Mouse (Mus musculus): ENCODE measurements around the gene 1700012B07Rik. TPM values are rescaled to one million over a fixed set of nuclear protein-coding genes. Genes with fewer than 3 reads are reported as not detected.

The 1700012B07Rik gene
- polyA plus RNA-seq, 1 experiment = not detected

- Histone ChIP-seq H3K4me3 (replicated peaks) (no peak overlapping the region), H3K27me3 (ENCODE audit: control insufficient read depth) (no peaks in the 10 kb centered on the region), H3K36me3 (ENCODE audit: control insufficient read depth) (no peaks in the 10 kb centered on the region), H3K9me3 (ENCODE audit: control insufficient read depth, low read length) (no peaks in the 10 kb centered on the region), H3K4me1 (ENCODE audit: control insufficient read depth) (no peaks in the 10 kb centered on the region)
- no peak for TF ChIP-seq GATA1 (IDR thresholded peaks at IDR 0.05; ENCODE audit: low read length)
- TF ChIP-seq TAL1 (IDR thresholded peaks at IDR 0.05; ENCODE audit: low read length) = no peak
Measured at GRCm38 (mm10) chr11:109785392-109785791, 42.5 kb downstream of the 1700012B07Rik start.

GRCm38 (mm10) chr11:109771381-109771780 is 56.5 kb downstream of the 1700012B07Rik start:
- H3K36me3 ChIP-seq (ENCODE audit: control insufficient read depth) = no peaks in the 10 kb centered on the region
- no peak for TF ChIP-seq GATA1 (IDR thresholded peaks at IDR 0.05; ENCODE audit: low read length)
- no peak for TF ChIP-seq TAL1 (IDR thresholded peaks at IDR 0.05; ENCODE audit: low read length)
- peaks cover 6% of the 10 kb centered on the region for H3K9me3 ChIP-seq (ENCODE audit: control insufficient read depth, low read length)
- H3K4me1 ChIP-seq (ENCODE audit: control insufficient read depth) = no peaks in the 10 kb centered on the region
- no peak overlapping the region for H3K4me3 ChIP-seq (replicated peaks)
- H3K27me3 ChIP-seq (ENCODE audit: control insufficient read depth) = no peaks in the 10 kb centered on the region

DNA sequence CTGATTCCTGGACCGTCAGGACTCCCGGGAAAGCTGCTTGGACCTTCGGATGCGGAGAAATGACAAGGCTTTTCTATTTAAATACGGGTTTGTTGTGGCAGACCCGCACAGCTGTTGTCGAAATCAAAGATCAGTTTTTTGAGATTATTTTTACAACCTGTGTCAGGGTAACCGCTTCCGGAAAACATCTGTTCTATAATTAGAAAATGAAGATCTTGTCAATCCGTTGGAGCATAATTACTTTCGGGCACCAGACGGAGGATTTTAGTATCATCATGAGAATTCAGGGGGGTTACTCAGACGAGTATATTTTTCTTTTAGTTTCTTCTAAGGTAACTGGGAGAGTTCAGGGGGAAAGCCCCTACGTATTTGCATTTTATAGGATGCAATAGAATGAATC is 57.7 kb downstream of the 1700012B07Rik start:
- H3K4me1 ChIP-seq (ENCODE audit: control insufficient read depth) = no peaks in the 10 kb centered on the region
- no peaks in the 10 kb centered on the region for H3K27me3 ChIP-seq (ENCODE audit: control insufficient read depth)
- H3K9me3 ChIP-seq (ENCODE audit: control insufficient read depth, low read length) = peaks cover 6% of the 10 kb centered on the region
- TF ChIP-seq TAL1 (IDR thresholded peaks at IDR 0.05; ENCODE audit: low read length) = no peak
- TF ChIP-seq GATA1 (IDR thresholded peaks at IDR 0.05; ENCODE audit: low read length) = no peak
- H3K4me3 ChIP-seq (replicated peaks) = no peak overlapping the region
- H3K36me3 ChIP-seq (ENCODE audit: control insufficient read depth) = no peaks in the 10 kb centered on the region

- H3K4me1 ChIP-seq (ENCODE audit: control insufficient read depth) = no peaks in the 10 kb centered on the region
- no peak for TF ChIP-seq TAL1 (IDR thresholded peaks at IDR 0.05; ENCODE audit: low read length)
- TF ChIP-seq GATA1 (IDR thresholded peaks at IDR 0.05; ENCODE audit: low read length) = no peak
- no peaks in the 10 kb centered on the region; the same call in 1 of the 2 replicates for H3K9me3 ChIP-seq (ENCODE audit: control insufficient read depth, low read length)
- H3K36me3 ChIP-seq (ENCODE audit: control insufficient read depth) = no peaks in the 10 kb centered on the region
- no peaks in the 10 kb centered on the region for H3K27me3 ChIP-seq (ENCODE audit: control insufficient read depth)
- H3K4me3 ChIP-seq (replicated peaks) = no peak overlapping the region
Measured at GRCm38 (mm10) chr11:109769091-109769490, 58.8 kb downstream of the 1700012B07Rik start.

- no peaks in the 10 kb centered on the region for H3K4me1 ChIP-seq (ENCODE audit: control insufficient read depth)
- TF ChIP-seq GATA1 (IDR thresholded peaks at IDR 0.05; ENCODE audit: low read length) = no peak
- no peak for TF ChIP-seq TAL1 (IDR thresholded peaks at IDR 0.05; ENCODE audit: low read length)
- H3K4me3 ChIP-seq (replicated peaks) = no peak overlapping the region
- H3K36me3 ChIP-seq (ENCODE audit: control insufficient read depth) = no peaks in the 10 kb centered on the region
- H3K9me3 ChIP-seq (ENCODE audit: control insufficient read depth, low read length) = no peaks in the 10 kb centered on the region; the same call in 1 of the 2 replicates
- H3K27me3 ChIP-seq (ENCODE audit: control insufficient read depth) = no peaks in the 10 kb centered on the region
Measured at GRCm38 (mm10) chr11:109760063-109760462, 67.8 kb downstream of the 1700012B07Rik start.

- H3K27me3 ChIP-seq (ENCODE audit: control insufficient read depth) = no peaks in the 10 kb centered on the region
- H3K36me3 ChIP-seq (ENCODE audit: control insufficient read depth) = no peaks in the 10 kb centered on the region
- no peaks in the 10 kb centered on the region for H3K4me1 ChIP-seq (ENCODE audit: control insufficient read depth)
- TF ChIP-seq GATA1 (IDR thresholded peaks at IDR 0.05; ENCODE audit: low read length) = no peak
- TF ChIP-seq TAL1 (IDR thresholded peaks at IDR 0.05; ENCODE audit: low read length) = no peak
- H3K9me3 ChIP-seq (ENCODE audit: control insufficient read depth, low read length) = no peaks in the 10 kb centered on the region; the same call in 1 of the 2 replicates
- no peak overlapping the region for H3K4me3 ChIP-seq (replicated peaks)
Measured at GRCm38 (mm10) chr11:109758616-109759215, 69.1 kb downstream of the 1700012B07Rik start.

GRCm38 (mm10) chr11:109754105-109754602 is 73.7 kb downstream of the 1700012B07Rik start:
- H3K9me3 ChIP-seq (ENCODE audit: control insufficient read depth, low read length) = no peaks in the 10 kb centered on the region
- TF ChIP-seq TAL1 (IDR thresholded peaks at IDR 0.05; ENCODE audit: low read length) (no peak), GATA1 (IDR thresholded peaks at IDR 0.05; ENCODE audit: low read length) (no peak)
- H3K27me3 ChIP-seq (ENCODE audit: control insufficient read depth) = no peaks in the 10 kb centered on the region
- no peaks in the 10 kb centered on the region for H3K36me3 ChIP-seq (ENCODE audit: control insufficient read depth)
- no peaks in the 10 kb centered on the region for H3K4me1 ChIP-seq (ENCODE audit: control insufficient read depth)
- H3K4me3 ChIP-seq (replicated peaks) = no peak overlapping the region

GRCm38 (mm10) chr11:109751636-109752603 is 75.9 kb downstream of the 1700012B07Rik start:
- Histone ChIP-seq H3K4me3 (replicated peaks) (no peak overlapping the region), H3K9me3 (ENCODE audit: control insufficient read depth, low read length) (no peaks in the 10 kb centered on the region), H3K4me1 (ENCODE audit: control insufficient read depth) (no peaks in the 10 kb centered on the region), H3K36me3 (ENCODE audit: control insufficient read depth) (no peaks in the 10 kb centered on the region), H3K27me3 (ENCODE audit: control insufficient read depth) (no peaks in the 10 kb centered on the region)
- TF ChIP-seq GATA1 (IDR thresholded peaks at IDR 0.05; ENCODE audit: low read length) = no peak
- TF ChIP-seq TAL1 (IDR thresholded peaks at IDR 0.05; ENCODE audit: low read length) = no peak

DNA sequence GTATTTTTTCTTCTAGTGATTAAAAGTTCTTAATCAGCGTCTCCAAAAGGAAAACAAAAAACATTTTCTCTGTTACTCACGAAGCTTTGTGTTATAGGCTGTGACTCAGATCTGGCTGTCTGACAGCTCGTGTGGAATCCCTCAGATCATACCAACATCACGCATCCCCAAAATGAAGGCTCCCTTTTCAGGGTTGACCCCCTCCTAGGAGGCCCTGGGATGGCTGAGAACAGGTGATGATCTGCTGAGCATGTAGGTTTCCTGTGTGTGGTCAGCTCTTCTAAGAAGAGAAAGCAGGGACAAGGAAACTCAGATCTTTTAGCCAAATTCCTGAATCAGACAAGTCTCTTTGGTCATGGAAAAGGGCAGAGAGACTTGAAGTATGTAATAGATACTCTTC is 82.6 kb downstream of the 1700012B07Rik start:
- no peaks in the 10 kb centered on the region for H3K27me3 ChIP-seq (ENCODE audit: control insufficient read depth)
- H3K9me3 ChIP-seq (ENCODE audit: control insufficient read depth, low read length) = no peaks in the 10 kb centered on the region
- no peak overlapping the region for H3K4me3 ChIP-seq (replicated peaks)
- no peaks in the 10 kb centered on the region for H3K36me3 ChIP-seq (ENCODE audit: control insufficient read depth)
- TF ChIP-seq GATA1 (IDR thresholded peaks at IDR 0.05; ENCODE audit: low read length) = no peak
- TF ChIP-seq TAL1 (IDR thresholded peaks at IDR 0.05; ENCODE audit: low read length) = no peak
- no peaks in the 10 kb centered on the region for H3K4me1 ChIP-seq (ENCODE audit: control insufficient read depth)

Data from erythroblast, embryonic 14.5 days (primary cell).